Mouse (Mus musculus): ENCODE data around the gene Pcsk7. TPM values are rescaled to one million over a fixed set of nuclear protein-coding genes. Genes with fewer than 3 reads are reported as not detected.

Gene Pcsk7
- total RNA-seq, 2 experiments from 2014 or later, result 26.1 to 31.0 TPM

DNA sequence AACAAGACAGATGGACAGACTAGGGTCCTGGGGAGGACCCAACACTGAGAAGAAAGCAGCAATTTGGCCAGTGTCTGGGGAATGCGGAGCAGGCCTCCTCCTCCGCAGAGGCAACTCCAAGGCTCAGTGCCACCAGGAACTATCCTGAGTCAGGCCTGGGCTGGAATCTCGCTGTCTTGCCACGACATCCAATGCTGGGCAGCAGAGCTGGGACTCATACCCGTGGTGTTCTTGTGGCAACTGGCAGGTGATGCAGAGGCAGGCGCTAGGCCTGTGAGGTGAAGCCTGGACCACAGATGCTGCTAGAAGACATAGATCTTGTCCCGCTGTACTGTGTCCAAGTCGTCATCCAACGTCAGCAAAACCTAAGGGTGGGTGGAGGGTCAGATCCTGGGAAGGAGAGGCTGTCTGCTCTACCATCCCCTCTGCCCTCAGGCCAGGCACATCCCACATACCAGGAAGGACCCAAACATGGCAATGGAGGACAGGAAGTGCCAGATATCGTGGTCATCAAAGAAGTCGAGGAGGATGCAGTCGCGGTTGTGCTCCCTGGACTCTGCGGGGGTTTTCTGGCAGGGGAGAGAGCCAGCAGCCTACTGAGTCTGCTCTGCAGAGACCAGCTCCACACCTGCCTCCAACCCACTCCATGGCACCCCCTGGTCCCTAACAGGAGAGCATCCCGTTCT is 32.8 kb downstream of the Pcsk7 start:
- DNase-seq (ENCODE audit: low spot score in 2 of 2), result no peak

DNA sequence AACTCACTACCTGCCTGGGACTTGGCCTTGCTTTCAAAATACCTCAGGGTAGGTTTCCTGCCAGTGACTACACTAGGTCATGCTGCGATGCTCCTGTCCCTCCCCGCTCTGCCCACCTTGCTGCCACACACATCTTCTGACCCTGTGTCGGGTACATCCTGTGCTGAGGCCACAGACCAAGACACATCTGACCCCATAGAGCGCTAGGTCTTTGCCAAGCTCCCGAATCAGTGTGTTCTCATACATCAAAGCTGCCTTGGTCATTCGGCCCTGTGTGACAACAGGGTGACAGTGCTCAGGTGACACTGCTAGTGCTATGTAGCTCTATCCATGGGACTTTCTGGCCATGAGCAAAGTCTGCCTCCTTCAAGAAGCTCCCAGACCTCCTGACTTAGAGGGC is 33.5 kb downstream of the Pcsk7 start:
- no peak for DNase-seq (ENCODE audit: low spot score in 2 of 2)

DNA sequence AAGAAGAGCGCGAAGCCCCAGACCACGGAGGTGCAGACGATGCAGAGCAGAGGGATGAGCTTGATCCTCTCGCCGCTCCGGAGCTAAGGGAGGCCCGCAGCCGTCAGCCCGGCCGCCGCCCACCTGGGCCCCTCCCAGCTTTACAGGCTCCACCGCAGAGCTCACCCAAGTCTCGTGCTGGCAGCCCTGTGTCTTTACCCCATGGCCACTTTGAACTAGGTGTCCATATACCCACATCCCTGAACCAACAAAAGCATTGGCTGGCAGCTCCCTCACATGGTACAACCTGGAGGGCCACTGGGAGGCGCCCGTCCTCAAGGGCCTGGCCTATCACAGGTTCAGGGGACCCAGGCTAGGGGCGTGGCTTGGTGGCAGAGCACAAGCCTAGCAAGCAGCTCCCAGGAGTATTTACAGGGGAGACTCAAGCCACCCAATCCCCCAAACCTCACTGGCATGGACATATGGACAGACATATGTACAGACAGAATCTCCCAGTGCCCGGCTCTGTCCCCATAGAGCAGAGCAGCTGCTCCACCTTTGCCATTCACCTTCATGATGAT is 35.1 kb downstream of the Pcsk7 start:
- no peak for DNase-seq (ENCODE audit: low spot score in 2 of 2)

DNA sequence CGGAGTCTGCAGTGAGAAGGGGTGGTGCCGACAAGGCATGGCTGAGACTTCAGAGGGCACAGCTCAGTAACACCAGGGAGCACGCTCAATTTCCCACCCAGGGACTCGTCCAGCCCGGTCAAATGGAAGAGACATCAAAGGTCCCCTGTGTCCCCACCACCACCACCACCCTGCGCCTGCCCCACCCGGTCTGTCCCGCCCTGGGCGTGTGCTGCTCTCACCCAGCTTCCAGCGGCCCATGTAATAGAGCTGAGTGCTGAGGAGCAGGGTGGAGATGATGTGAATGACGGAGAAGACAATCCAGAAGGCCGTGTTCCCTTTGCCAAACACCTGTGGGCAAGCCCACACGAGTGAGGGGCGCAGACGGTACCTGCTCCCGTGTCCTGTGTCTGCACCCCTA is 36.2 kb downstream of the Pcsk7 start:
- DNase-seq (ENCODE audit: low spot score in 2 of 2), result no peak

DNA sequence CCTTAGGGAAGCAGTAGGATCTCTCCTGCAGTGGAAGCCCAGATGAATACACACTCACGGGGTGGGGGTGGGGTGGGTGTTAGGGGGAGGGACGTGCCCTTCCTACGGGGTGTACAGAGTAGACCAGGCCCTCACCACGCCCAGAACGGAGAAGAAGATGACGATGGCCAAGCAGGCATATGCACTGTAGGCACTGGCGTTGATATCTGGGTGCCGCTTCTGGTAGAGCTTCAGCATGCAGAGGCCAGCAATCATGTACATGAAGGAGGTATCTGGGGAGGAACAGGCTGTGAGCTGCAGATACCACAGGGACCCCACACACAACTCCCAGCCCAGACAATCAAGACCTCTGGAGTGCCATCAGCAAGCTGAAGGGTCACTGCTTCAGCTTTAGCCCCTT is 36.6 kb downstream of the Pcsk7 start:
- no peak for DNase-seq (ENCODE audit: low spot score in 2 of 2)

DNA sequence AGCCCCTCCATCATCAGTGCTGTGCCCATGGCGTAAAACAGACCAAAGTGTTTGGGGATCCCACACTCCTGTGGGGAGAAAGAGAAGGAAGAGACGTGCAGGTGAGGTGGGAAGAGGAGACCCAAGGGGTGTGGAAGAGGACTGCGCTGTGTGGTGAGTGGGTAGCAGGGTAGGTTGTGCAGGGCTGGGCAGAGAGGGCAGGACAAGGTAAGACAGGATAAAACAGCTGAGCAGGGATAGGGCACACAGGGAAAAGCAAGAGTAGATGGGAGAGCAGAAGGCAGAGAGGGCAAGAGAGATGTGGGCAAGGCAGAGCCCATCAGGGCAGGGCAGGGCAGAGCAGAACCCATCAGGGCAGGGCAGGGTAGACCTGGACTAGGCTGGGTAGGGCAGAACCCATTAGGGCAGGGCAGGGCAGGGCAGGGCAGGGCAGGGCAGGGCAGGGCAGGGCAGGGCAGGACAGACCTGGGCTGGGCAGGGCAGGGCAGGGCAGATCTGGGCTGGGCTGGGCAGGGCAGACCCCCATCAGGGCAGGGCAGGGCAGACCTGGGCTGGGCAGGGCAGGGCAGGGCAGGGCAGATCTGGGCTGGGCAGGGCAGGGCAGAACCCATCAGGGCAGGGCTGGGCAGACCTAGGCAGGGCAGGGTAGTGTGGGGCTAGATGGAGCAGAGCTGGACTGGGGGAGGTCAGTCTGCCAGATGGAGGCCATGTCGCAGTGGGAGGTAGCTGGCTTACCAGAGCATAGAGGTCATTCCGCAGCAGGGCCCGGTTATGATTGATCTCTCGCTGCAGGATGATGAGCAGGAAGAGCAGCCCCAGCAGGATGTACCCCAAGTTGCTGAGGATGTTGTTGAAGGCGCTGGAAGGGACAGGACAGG is 37.6 kb downstream of the Pcsk7 start:
- DNase-seq (ENCODE audit: low spot score in 2 of 2), result no peak

DNA sequence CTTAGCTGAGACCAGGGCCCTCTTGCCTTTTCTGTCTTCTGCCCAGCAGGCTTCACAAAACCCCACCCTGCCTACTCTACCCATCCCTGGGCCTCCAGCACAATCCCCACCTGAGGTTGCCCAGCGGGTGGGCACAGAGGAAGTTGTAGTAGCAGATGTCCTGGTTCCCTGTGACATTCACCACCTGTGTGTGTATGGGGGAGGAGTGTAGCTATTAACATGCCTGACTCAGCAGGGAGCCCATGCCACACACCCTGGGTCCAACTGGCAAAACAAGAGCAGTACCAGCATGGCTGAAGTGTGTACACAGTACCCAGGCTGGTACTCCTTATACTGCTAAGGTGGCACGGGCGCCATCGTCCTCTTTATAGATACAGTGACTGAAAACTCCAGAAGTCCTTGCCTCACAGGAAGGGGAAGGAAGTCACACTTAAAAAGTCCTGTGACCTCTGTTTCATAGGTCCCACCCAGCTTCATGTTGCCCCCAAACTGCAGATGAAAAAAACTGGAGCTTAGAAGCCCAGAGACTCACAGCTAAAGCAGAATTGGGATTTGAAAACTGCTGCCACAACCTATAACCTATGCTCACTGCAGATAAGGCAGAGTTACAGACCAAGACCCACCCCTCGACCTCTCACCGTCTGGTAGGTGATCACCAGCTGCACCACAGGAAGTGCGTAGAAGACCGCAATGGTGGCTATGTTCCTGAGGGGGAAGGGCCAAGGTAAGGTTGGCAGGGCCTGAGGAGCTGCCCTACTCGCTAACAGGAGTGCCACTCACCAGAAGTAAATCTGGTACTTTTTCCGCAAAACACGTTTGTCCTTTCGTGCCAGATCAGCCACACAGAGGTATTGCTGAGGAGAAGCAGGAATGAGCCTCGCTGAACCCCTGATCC is 38.5 kb downstream of the Pcsk7 start:
- DNase-seq (ENCODE audit: low spot score in 2 of 2), result no peak

DNA sequence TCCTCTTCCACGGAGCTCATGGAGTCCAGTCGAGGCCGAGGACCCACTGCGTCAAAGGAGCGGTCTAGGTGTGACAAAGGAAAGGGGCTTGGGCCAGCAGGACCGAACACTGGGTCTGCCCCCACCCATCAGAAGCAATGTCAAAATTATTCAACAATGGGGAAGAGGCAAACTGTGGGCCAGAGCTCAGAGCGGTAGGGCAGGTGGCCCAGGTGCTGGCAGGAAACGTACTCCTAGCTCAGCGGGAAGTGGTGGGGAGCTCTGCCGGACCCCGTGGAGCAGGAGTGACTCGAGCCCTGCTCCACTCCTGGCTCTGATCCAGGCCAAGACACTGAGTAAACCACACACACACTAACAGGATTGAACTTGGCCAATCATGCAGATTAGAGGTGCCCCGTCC is 39.4 kb downstream of the Pcsk7 start:
- no peak for DNase-seq (ENCODE audit: low spot score in 2 of 2)

DNA sequence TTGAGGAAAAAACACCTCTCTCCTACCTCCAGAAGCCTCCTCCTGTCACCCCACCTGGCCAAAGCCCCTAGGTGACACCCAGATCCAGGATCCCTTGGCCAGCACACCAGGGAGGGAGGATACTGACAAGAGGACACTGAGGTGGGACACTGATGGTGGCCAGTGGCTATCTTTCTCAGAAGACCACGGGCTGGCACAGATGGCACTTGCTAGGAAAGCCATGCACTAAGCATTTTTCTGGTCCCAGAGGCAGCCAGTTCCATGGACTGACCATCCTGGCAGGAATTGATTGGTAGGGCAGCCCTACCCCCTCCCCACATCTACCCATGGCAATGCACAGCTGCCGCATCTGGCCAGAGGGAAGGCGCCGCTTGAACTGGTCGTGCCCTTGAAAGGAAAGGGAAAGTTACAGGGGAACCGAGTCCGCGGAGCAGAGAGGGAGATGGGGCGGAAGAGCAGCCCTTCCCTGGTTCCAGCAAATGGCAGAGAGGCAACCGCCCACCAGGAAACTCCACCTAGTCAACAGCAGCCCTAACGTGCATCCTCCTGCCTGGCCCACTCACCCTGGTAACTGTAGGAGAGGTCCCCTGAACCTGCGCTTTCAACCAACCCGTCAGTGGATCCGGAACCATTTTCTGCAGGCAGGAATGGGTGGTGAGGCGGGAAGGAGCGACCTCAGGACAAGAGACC is 40.0 kb downstream of the Pcsk7 start:
- no peak for DNase-seq (ENCODE audit: low spot score in 2 of 2)

DNA sequence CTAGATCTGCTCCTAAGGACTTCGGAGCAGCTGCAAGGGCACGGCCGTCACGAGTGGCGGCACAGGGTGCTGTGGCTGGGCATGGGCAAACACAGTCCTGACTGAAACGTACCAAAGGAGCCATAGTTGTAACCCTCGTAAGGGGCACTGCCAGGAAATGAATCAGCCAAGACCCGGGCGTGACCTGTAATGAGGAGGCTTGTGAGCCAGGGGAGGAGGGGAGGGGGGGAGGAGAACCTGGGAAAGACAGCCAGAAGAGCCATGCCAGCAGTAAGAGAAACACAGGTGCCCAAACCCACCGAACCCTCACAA is 40.5 kb downstream of the Pcsk7 start:
- no peak for DNase-seq (ENCODE audit: low spot score in 2 of 2)

DNA sequence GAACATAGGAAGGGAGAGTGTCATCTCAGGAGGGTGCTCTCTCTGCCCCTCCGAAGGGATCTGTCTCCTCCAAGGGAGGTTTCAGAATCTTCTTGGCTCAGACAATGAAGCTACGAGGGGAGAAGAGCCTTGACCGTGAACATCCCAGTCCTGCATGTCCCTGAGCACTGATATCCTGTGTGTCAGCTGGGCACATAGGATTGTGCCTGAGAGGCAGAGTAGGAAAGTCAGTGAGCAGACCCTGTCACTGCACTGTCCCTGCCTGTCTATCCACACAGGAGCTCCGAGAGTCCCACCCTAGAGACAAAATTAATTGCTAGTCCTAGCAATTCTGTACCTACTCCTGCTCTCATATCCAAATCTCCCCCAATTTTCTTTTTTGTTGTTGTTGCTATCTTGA is 45.8 kb downstream of the Pcsk7 start:
- no peak for DNase-seq (ENCODE audit: low spot score in 2 of 2)

DNA sequence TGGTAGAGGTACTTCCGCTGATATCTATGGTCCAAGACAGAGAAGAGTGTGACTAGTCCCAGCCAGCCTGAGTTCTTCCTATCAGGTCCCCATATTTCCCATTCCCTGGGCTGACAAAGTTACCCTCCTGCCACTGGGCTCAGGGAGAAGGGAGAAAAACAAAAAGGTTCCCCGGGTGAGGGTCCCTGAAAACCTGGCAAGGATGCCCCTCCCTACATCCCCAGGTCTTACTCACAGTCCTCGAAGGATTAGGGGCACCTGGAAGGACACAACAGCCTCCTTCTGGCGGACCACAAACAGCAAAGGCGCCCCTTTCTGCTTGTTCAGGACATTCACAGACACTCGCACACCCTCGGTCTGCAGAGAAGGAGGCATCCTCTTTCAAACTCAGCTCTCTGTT is 46.6 kb downstream of the Pcsk7 start:
- no peak for DNase-seq (ENCODE audit: low spot score in 2 of 2)

DNA sequence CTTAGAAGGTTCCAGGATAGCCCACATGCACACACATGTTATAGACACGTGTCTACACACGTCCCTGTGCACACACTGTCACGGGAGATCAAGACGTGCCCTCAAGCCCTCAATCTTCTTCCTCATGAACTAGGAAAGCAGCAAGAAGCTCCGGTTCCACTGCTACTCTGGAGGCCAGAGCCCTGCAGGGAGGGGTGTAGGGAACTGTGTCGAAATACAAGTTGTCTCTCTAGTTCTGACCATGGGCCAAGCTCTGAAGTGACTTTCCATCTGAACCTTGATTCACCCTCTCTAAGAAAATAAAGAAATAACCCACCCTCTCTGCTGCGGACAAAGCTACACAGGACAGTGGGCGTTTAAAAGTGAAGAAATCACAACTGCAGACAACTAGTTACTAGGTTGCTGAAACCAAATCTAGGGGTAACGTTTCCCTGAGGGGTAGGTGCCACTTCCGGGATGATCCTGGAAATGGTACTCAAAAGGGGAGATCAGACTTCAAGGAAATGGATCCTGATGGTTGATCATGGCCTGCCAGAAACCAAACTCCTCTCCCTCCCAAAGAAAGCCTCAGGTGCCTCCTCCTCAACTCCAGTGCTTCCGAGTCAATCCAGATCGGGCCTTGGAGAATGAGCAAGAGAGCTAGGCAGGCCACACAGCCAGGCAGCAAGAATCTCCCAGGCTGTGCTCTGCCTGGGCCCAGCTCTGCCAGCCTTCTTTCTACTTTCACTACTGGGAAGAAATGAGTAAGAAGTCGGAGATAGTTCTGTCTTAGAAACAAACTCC is 47.4 kb downstream of the Pcsk7 start:
- no peak for DNase-seq (ENCODE audit: low spot score in 2 of 2)

DNA sequence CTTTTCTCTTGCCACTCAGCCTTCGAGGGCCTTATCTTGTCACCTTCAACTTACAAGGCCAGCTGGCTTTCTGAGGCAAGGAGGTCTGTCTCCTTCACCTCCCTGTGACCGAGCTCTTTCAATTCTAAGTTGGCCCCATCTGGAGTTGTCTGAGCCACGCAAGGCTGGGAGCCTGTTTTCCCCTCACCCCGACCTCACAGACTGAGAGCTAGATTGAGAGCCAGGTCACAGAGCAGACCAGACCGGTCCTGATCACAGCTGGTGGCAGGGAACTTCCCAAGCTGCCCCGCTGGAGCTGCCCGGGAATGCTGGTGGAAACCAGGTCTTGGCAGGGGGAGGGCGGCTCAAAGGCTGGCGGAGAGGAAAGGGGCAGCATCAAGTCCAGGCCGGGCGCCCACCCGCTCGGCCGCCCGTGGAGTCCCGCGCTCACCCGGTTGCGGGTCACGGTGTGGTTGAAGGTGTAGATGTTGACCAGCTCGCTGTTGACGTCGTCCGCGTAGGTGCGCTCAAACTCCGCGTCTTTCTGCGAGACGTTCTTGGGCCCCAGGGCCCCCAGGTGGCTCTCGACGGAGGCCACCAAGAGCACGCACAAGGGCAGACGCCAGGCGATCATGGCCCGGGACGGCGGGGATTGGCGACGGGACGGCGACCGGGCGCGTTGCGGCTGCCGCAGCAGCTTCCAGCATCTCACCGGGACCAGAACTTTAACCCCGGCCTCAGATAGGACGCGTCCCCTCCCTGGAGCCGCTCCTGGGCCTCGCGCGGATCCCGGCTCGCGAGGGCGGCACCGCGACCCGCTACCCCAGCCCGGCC is 48.2 kb downstream of the Pcsk7 start:
- DNase-seq (ENCODE audit: low spot score in 2 of 2), result peak; percentile 43 to 65

DNA sequence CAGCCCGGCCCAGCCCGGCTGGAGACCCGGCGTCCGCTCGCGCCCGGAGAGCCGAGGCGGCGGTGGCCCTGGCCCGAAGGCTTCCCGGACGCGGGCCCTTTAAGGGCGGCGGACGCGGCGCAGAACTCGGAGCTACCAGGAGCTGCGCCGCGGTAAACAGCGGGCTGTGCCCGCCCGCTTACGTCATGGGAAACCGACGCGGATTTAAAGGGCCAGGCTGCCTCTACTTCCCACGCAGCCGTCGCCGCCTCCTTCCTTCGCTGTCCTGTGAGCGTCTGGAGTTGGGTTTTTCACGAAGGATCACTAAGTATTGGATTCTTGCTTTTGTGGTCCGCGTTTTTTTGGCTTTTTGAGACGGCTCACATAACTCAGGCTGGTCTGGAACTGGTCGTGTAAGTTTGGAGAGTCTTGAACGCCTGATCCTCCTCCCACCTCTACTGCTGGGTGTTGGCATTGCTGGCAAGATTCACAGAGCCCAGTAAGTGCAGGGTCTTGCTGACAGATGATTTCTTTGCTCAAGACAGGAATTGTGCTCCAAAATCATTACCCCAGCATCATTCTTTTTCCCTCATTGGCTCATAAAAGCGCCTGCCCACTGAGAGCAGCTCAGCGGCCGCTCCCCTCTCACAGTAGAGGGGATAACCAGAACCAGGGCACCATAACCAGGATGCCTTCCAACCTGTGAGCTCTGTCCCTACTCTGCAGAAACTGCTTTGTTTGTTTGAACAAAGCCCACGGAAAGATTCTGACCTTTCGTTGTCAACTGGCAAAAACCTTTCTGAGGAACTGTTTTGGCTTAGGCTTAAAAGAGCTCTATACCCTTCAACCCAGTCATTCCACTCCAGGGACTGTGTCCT is 49.0 kb downstream of the Pcsk7 start, which contains the start of gene Sidt2:
Gene Sidt2 (minus strand): TSS at position 152 of the 857 bp plus-strand sequence.
- peak; percentile 84 to 88 for DNase-seq (ENCODE audit: low spot score in 2 of 2)

DNA sequence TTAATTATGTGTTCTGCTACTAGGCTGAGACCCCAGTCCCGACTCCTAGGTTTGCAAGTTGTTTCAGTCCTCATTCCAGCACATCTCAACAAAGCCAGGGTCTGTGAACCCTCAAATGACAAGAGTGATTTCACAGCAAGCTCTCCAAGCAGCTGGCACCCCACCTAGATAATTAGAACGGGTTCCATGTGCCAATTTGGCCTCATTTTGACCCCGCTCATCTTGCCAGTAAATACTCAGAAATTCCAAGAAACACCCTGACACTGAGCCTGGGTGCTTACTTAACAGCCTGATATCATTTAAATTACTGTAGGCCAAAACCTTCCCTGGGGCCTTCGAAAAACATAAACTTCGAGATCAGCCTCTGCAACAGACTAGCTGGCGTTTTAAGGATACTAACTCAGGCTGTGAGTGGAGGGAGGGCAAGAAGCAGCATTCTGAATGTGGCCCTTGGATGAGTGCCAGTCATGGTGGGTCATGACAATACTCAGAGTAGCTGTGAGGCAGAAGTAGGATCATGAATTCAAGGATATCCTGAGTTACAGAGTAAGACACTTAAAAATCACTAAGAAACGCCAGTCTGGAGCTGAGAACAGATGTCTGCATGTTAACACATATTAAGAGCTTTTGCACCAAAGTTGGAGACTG is 51.9 kb downstream of the Pcsk7 start:
- no peak for DNase-seq (ENCODE audit: low spot score in 2 of 2)

DNA sequence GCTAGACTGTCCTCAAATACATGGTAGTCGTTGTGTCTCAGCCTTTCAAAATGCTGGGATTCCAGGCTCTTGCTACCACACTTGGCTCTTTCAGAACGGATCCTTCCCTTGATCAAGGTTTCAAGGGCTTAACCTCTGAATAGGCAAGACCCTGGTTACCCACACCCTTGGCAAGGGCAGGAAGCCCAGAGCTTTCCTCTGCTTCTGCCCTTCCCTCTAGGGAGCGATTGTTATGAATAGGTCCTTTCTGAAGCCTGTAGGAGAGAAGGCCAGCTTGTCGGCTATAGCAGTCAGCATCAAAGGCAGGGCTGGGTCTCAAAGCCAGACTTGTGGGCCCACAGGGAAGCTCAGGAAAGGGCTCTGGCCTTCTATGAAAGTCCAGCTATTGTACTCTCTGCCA is 52.6 kb downstream of the Pcsk7 start:
- no peak for DNase-seq (ENCODE audit: low spot score in 2 of 2)

DNA sequence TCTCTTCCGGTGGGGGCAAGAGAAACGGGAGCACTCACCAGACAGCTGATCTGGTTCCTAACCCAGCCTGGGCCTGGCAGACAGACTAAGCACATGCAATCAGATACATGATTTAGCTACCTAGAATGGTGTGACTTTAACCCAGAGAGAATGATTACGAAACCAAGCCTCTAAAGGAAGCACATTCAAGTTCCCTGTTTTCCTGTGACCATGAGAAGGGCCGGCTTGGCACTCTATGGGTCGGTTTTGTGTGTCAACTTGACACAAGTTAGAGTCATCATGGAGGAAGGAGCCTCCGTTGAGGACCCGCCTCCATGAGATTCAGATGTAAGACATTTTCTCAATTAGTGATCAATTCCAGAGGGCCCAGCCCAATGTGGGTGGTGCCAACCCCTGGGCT is 53.4 kb downstream of the Pcsk7 start:
- DNase-seq (ENCODE audit: low spot score in 2 of 2), result no peak
